Mouse (Mus musculus): ENCODE measurements around the gene Exoc7. TPM values are rescaled to one million over a fixed set of nuclear protein-coding genes. Genes with fewer than 3 reads are reported as not detected.

Gene Exoc7
- total and polyA plus RNA-seq, 3 experiments, result 45.4 to 526 (median 49.0) TPM

DNA sequence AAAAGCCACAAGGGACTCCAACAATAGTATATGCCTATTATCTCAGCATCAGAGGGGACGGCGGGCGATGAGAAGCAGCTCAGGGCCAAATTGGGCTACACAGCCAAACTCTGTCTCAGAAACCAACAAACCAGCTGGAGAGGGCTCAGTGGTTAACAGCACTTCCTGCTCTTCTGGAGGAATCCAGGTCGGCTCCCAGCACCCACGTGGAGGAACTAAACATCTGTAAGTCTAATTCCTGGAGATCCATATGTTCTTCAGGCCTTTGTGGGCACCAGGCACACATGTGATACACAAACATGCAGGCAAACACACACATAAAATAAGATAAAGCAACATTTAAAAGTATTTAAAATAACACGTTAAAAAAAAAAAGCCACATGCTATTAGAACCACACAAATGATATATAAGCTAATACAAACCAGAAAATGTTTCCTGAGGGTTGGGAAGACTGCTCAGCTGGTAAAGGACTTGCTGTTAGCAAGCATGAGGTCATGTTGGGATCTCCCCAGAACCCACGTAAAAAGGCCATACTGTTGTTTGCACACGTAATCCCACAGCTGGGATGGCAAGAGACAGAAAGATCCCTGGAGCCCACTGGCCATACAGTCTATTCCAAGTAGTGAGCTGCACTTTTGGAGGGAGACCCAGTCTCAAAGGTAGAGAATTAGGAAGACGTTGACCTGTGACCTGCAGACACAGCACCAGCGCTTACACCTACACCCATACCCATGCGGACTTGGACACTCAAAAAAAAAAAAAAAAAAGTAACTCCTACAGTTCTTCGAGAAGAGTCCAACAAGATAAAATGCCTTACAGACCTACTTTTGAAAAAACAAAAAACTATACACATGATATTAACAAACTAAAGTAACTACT is 34.2 kb downstream of the Exoc7 start (continued):
- TF ChIP-seq ZC3H11A (IDR thresholded peaks at IDR 0.05; ENCODE audit: low read depth, low read length), result no peak
- no peak for TF ChIP-seq NELFE (IDR thresholded peaks at IDR 0.05; ENCODE audit: low read depth, low read length)
- TF ChIP-seq USF1 (IDR thresholded peaks at IDR 0.05; ENCODE audit: low read depth, low read length), result no peak
- TF ChIP-seq ETS1 (IDR thresholded peaks at IDR 0.05; ENCODE audit: low read depth, low read length), result peak; percentile 54; the same call in 1 of the 2 replicates

DNA sequence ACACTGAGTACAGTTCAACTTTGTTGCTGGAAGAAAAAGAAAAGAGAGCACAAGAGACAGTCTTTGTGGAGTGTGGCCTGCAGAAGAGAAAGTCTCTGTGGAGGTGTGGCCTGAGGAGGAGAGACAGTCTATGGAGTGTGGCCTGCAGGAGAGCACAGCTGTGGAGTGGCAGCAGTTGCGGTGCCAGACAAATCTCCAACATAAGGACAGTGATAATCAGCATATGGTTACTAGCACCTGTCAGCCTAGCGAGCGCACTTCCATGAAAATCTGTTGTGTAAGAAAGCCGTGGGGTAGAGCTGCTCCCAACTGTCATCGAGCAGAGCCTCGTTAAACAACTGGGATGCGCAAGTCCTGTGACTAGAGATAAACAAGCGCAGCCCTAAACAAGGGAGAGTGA is 37.5 kb downstream of the Exoc7 start:
- Histone ChIP-seq H3K27ac (ENCODE audit: control insufficient read depth, low read depth, low read length) (no peak overlapping the region), H3K27me3 (ENCODE audit: control insufficient read depth in 1 of 2, insufficient read depth in 2 of 2, low read length in 2 of 2) (no peaks in the 10 kb centered on the region), H3K9ac (ENCODE audit: control insufficient read depth, low read depth, low read length, poor library complexity, severe bottlenecking) (no peak overlapping the region), H3K9me3 (replicated peaks; ENCODE audit: insufficient read depth, low read length) (no peaks in the 10 kb centered on the region), H3K79me2 (ENCODE audit: control insufficient read depth, insufficient read depth, low read length, poor library complexity) (peaks cover 50% of the 10 kb centered on the region), H3K4me1 (ENCODE audit: control insufficient read depth in 1 of 2, insufficient read depth in 2 of 2, low read length in 2 of 2) (peaks cover 0 to 15% of the 10 kb centered on the region in 2 experiments; a peak in 2 of 4 replicates), H3K4me3 (ENCODE audit: control insufficient read depth in 1 of 2, insufficient read depth in 1 of 2, low read depth in 2 of 2, low read length in 2 of 2) (no peak overlapping the region), H3K36me3 (ENCODE audit: control insufficient read depth in 1 of 2, insufficient read depth in 2 of 2, low read length in 2 of 2) (peaks cover 22 to 30% of the 10 kb centered on the region in 2 experiments)
- TF ChIP-seq CHD1 (IDR thresholded peaks at IDR 0.05; ENCODE audit: low read depth, low read length) (no peak), SIN3A (IDR thresholded peaks at IDR 0.05; ENCODE audit: low read length) (no peak)
- no peak for DNase-seq (ENCODE audit: low read depth, low spot score)

DNA sequence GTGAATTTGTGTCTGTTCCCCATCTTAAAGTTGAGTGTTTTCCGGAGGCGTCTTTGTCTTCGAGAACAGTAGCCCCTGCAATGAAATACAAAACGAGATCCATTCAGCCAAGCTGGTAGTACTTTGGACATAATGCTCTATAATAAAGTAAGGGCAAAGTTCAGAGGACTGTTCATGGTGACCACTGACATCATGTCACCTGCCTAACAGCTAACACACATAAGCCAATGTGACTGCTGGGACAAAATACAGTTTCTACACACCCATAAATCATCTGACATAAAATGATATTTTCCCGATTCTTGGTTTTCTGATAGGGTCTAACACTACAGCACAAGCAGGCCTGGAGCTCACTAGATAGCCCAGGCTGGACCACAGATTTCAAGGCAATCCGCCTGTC is 38.7 kb downstream of the Exoc7 start:
- Histone ChIP-seq H3K27me3 (ENCODE audit: control insufficient read depth in 1 of 2, insufficient read depth in 2 of 2, low read length in 2 of 2) (no peaks in the 10 kb centered on the region), H3K36me3 (ENCODE audit: control insufficient read depth in 1 of 2, insufficient read depth in 2 of 2, low read length in 2 of 2) (peaks cover 22 to 40% of the 10 kb centered on the region in 2 experiments), H3K27ac (ENCODE audit: control insufficient read depth, low read depth, low read length) (no peak overlapping the region), H3K9me3 (replicated peaks; ENCODE audit: insufficient read depth, low read length) (no peaks in the 10 kb centered on the region), H3K4me1 (ENCODE audit: control insufficient read depth in 1 of 2, insufficient read depth in 2 of 2, low read length in 2 of 2) (peaks cover 0 to 15% of the 10 kb centered on the region in 2 experiments; a peak in 2 of 4 replicates), H3K9ac (ENCODE audit: control insufficient read depth, low read depth, low read length, poor library complexity, severe bottlenecking) (no peak overlapping the region), H3K79me2 (ENCODE audit: control insufficient read depth, insufficient read depth, low read length, poor library complexity) (peaks cover 38% of the 10 kb centered on the region), H3K4me3 (ENCODE audit: control insufficient read depth in 1 of 2, insufficient read depth in 1 of 2, low read depth in 2 of 2, low read length in 2 of 2) (no peak overlapping the region)
- no peak for DNase-seq (ENCODE audit: low read depth, low spot score)
- TF ChIP-seq ZNF384 (IDR thresholded peaks at IDR 0.05; ENCODE audit: low read depth, low read length) (no peak), JUND (IDR thresholded peaks at IDR 0.05; ENCODE audit: low read depth, low read length) (no peak), GABPA (IDR thresholded peaks at IDR 0.05; ENCODE audit: low read depth, low read length) (no peak), USF1 (IDR thresholded peaks at IDR 0.05; ENCODE audit: low read depth, low read length) (no peak), NELFE (IDR thresholded peaks at IDR 0.05; ENCODE audit: low read depth, low read length) (no peak), ZKSCAN1 (IDR thresholded peaks at IDR 0.05; ENCODE audit: low read depth, low read length) (no peak), CHD2 (IDR thresholded peaks at IDR 0.05; ENCODE audit: low read length) (no peak)
